Mouse (Mus musculus): ENCODE measurements around the gene Hscb. TPM values are rescaled to one million over a fixed set of nuclear protein-coding genes. Genes with fewer than 3 reads are reported as not detected.
A peak's percentile ranks its signal among the peaks of the same experiment; 100 is the strongest.

The Hscb gene
- polyA plus RNA-seq, 1 experiment from 2014 or later = 18.6 TPM

- Histone ChIP-seq H3K27me3 (ENCODE audit: control insufficient read depth, insufficient read depth, low read length) (no peaks in the 10 kb centered on the region), H3K4me2 (ENCODE audit: low read depth, low read length, severe bottlenecking) (no peak overlapping the region), H3K9me3 (ENCODE audit: control insufficient read depth, low read length) (no peaks in the 10 kb centered on the region), H3K4me1 (replicated peaks; ENCODE audit: control insufficient read depth, insufficient read depth, low read length) (no peaks in the 10 kb centered on the region), H3K9ac (ENCODE audit: low read length) (no peak overlapping the region), H3K27ac (ENCODE audit: low read depth, low read length) (no peak overlapping the region), H3K4me3 (ENCODE audit: low read depth, low read length) (no peak overlapping the region), H3K36me3 (ENCODE audit: control insufficient read depth, insufficient read depth, low read length) (no peaks in the 10 kb centered on the region; the same call in 1 of the 2 replicates)
- no peak for ATAC-seq (replicated peaks; ENCODE audit: low FRiP score)
- no peak for DNase-seq (ENCODE audit: low spot score)
- 87% methylated on average over 4 of the region's 4 CpGs for WGBS
Measured at GRCm38 (mm10) chr5:110802186-110802585, 37.4 kb downstream of the Hscb start.

- Histone ChIP-seq H3K4me1 (replicated peaks; ENCODE audit: control insufficient read depth, insufficient read depth, low read length) (no peaks in the 10 kb centered on the region), H3K9ac (ENCODE audit: low read length) (no peak overlapping the region), H3K36me3 (ENCODE audit: control insufficient read depth, insufficient read depth, low read length) (no peaks in the 10 kb centered on the region; the same call in 1 of the 2 replicates), H3K4me2 (ENCODE audit: low read depth, low read length, severe bottlenecking) (no peak overlapping the region), H3K4me3 (ENCODE audit: low read depth, low read length) (no peak overlapping the region), H3K27me3 (ENCODE audit: control insufficient read depth, insufficient read depth, low read length) (no peaks in the 10 kb centered on the region), H3K27ac (ENCODE audit: low read depth, low read length) (no peak overlapping the region), H3K9me3 (ENCODE audit: control insufficient read depth, low read length) (no peaks in the 10 kb centered on the region)
- WGBS = 89% methylated on average over 3 of the region's 3 CpGs
- ATAC-seq (replicated peaks; ENCODE audit: low FRiP score) (no peak), DNase-seq (ENCODE audit: low spot score) (no peak)
Measured at GRCm38 (mm10) chr5:110801036-110801624, 38.4 kb downstream of the Hscb start.

GRCm38 (mm10) chr5:110797696-110798095 lies 41.9 kb downstream of the Hscb start:
- ATAC-seq (replicated peaks; ENCODE audit: low FRiP score) (no peak), DNase-seq (ENCODE audit: low spot score) (no peak)
- WGBS = 89% methylated on average over 4 of the region's 4 CpGs
- Histone ChIP-seq H3K9ac (ENCODE audit: low read length) (no peak overlapping the region), H3K9me3 (ENCODE audit: control insufficient read depth, low read length) (no peaks in the 10 kb centered on the region), H3K36me3 (ENCODE audit: control insufficient read depth, insufficient read depth, low read length) (peaks cover 11% of the 10 kb centered on the region), H3K4me2 (ENCODE audit: low read depth, low read length, severe bottlenecking) (no peak overlapping the region), H3K27me3 (ENCODE audit: control insufficient read depth, insufficient read depth, low read length) (no peaks in the 10 kb centered on the region), H3K4me1 (replicated peaks; ENCODE audit: control insufficient read depth, insufficient read depth, low read length) (no peaks in the 10 kb centered on the region), H3K4me3 (ENCODE audit: low read depth, low read length) (no peak overlapping the region), H3K27ac (ENCODE audit: low read depth, low read length) (no peak overlapping the region)

- Histone ChIP-seq H3K4me1 (replicated peaks; ENCODE audit: control insufficient read depth, insufficient read depth, low read length) (no peaks in the 10 kb centered on the region), H3K9ac (ENCODE audit: low read length) (no peak overlapping the region), H3K4me3 (ENCODE audit: low read depth, low read length) (no peak overlapping the region), H3K27ac (ENCODE audit: low read depth, low read length) (no peak overlapping the region), H3K27me3 (ENCODE audit: control insufficient read depth, insufficient read depth, low read length) (no peaks in the 10 kb centered on the region), H3K4me2 (ENCODE audit: low read depth, low read length, severe bottlenecking) (no peak overlapping the region), H3K9me3 (ENCODE audit: control insufficient read depth, low read length) (no peaks in the 10 kb centered on the region), H3K36me3 (ENCODE audit: control insufficient read depth, insufficient read depth, low read length) (peaks cover 24% of the 10 kb centered on the region)
- ATAC-seq (replicated peaks; ENCODE audit: low FRiP score) = no peak
- no peak for DNase-seq (ENCODE audit: low spot score)
- WGBS = 95% methylated on average over 7 of the region's 7 CpGs
Measured at GRCm38 (mm10) chr5:110794363-110794762, 45.2 kb downstream of the Hscb start.

GRCm38 (mm10) chr5:110788684-110789083 lies 50.9 kb downstream of the Hscb start:
- Histone ChIP-seq H3K27me3 (ENCODE audit: control insufficient read depth, insufficient read depth, low read length) (no peaks in the 10 kb centered on the region), H3K9me3 (ENCODE audit: control insufficient read depth, low read length) (no peaks in the 10 kb centered on the region), H3K27ac (ENCODE audit: low read depth, low read length) (no peak overlapping the region), H3K36me3 (ENCODE audit: control insufficient read depth, insufficient read depth, low read length) (peaks cover 30% of the 10 kb centered on the region), H3K4me3 (ENCODE audit: low read depth, low read length) (no peak overlapping the region), H3K4me2 (ENCODE audit: low read depth, low read length, severe bottlenecking) (no peak overlapping the region), H3K4me1 (replicated peaks; ENCODE audit: control insufficient read depth, insufficient read depth, low read length) (no peaks in the 10 kb centered on the region), H3K9ac (ENCODE audit: low read length) (no peak overlapping the region)
- 60% methylated on average over 5 of the region's 5 CpGs for WGBS
- peak; percentile 65 for ATAC-seq (replicated peaks; ENCODE audit: low FRiP score)
- peak; percentile 69 for DNase-seq (ENCODE audit: low spot score)

GRCm38 (mm10) chr5:110786081-110786835 lies 53.3 kb downstream of the Hscb start:
- DNase-seq (ENCODE audit: low spot score) = no peak
- WGBS = 85% methylated on average over 11 of the region's 11 CpGs

GRCm38 (mm10) chr5:110783150-110783549 lies 56.4 kb downstream of the Hscb start:
- Histone ChIP-seq H3K4me3 (ENCODE audit: low read depth, low read length) (no peak overlapping the region), H3K9ac (ENCODE audit: low read length) (no peak overlapping the region), H3K4me1 (replicated peaks; ENCODE audit: control insufficient read depth, insufficient read depth, low read length) (peaks cover 6% of the 10 kb centered on the region), H3K27me3 (ENCODE audit: control insufficient read depth, insufficient read depth, low read length) (no peaks in the 10 kb centered on the region), H3K27ac (ENCODE audit: low read depth, low read length) (no peak overlapping the region), H3K4me2 (ENCODE audit: low read depth, low read length, severe bottlenecking) (no peak overlapping the region), H3K9me3 (ENCODE audit: control insufficient read depth, low read length) (no peaks in the 10 kb centered on the region), H3K36me3 (ENCODE audit: control insufficient read depth, insufficient read depth, low read length) (peaks cover 14% of the 10 kb centered on the region)
- DNase-seq (ENCODE audit: low spot score) (no peak), ATAC-seq (replicated peaks; ENCODE audit: low FRiP score) (no peak)
- 84% methylated on average over 8 of the region's 8 CpGs for WGBS

More at GRCm38 (mm10) chr5:110786081-110786835, 53.3 kb downstream of the Hscb start:
- H3K4me1 ChIP-seq (replicated peaks; ENCODE audit: control insufficient read depth, insufficient read depth, low read length) = no peaks in the 10 kb centered on the region
- H3K27me3 ChIP-seq (ENCODE audit: control insufficient read depth, insufficient read depth, low read length) = no peaks in the 10 kb centered on the region
- H3K9ac ChIP-seq (ENCODE audit: low read length) = no peak overlapping the region
- H3K4me3 ChIP-seq (ENCODE audit: low read depth, low read length) = no peak overlapping the region
- H3K9me3 ChIP-seq (ENCODE audit: control insufficient read depth, low read length) = no peaks in the 10 kb centered on the region
- H3K27ac ChIP-seq (ENCODE audit: low read depth, low read length) = no peak overlapping the region
- H3K4me2 ChIP-seq (ENCODE audit: low read depth, low read length, severe bottlenecking) = no peak overlapping the region
- no peak for ATAC-seq (replicated peaks; ENCODE audit: low FRiP score)
- peaks cover 26% of the 10 kb centered on the region for H3K36me3 ChIP-seq (ENCODE audit: control insufficient read depth, insufficient read depth, low read length)

GRCm38 (mm10) chr5:110781529-110782238 lies 57.9 kb downstream of the Hscb start:
- Histone ChIP-seq H3K4me1 (replicated peaks; ENCODE audit: control insufficient read depth, insufficient read depth, low read length) (peaks cover 6% of the 10 kb centered on the region), H3K9me3 (ENCODE audit: control insufficient read depth, low read length) (no peaks in the 10 kb centered on the region), H3K9ac (ENCODE audit: low read length) (no peak overlapping the region), H3K4me2 (ENCODE audit: low read depth, low read length, severe bottlenecking) (no peak overlapping the region), H3K36me3 (ENCODE audit: control insufficient read depth, insufficient read depth, low read length) (peaks cover 4% of the 10 kb centered on the region; the same call in 1 of the 2 replicates), H3K27me3 (ENCODE audit: control insufficient read depth, insufficient read depth, low read length) (no peaks in the 10 kb centered on the region), H3K27ac (ENCODE audit: low read depth, low read length) (no peak overlapping the region), H3K4me3 (ENCODE audit: low read depth, low read length) (no peak overlapping the region)
- DNase-seq (ENCODE audit: low spot score) (no peak), ATAC-seq (replicated peaks; ENCODE audit: low FRiP score) (no peak)
- 86% methylated on average over 7 of the region's 7 CpGs for WGBS
